Mouse (Mus musculus) adrenal gland, adult 2 months (tissue): ENCODE data around the gene Gpr45. TPM values are rescaled to one million over a fixed set of nuclear protein-coding genes. Genes with fewer than 3 reads are reported as not detected.
"Not testable (repeated sequence)": the region's sequence is repeated elsewhere in the genome, so short reads cannot be mapped to it uniquely, and the experiment has no call there.

Source experiments
- DNase-seq: peaks from one replicate; pipeline ENCODE4 v3.0.0; 2021
- long read RNA-seq: library from polyadenylated mRNA; stranded (forward); transcript quantifications from one replicate; pipeline ENCODE4 v2.0.0, GENCODE M21; 2021
- polyA plus RNA-seq: library from polyadenylated mRNA; depleted of rRNA; stranded (reverse); fragments of >200 nt; gene quantifications from 2 replicates; pipeline ENCODE4 v1.2.3, GENCODE M21; 2012; rRNA removed
- total RNA-seq, 2 experiments: library from RNA; stranded (reverse); gene quantifications; 2 replicates each; pipeline ENCODE4 v1.2.3; 2021

Gene Gpr45
- total RNA-seq (1 to 10 TPM; 1.3 to 5.3 TPM), polyA plus RNA-seq (1.0 and 1.8 TPM in 2 replicates)
- long read RNA-seq, partial matches to known transcripts = 0 of 2 reads
- long read RNA-seq, other reads (novel, unspliced or antisense) = 1 of 2 reads

DNA sequence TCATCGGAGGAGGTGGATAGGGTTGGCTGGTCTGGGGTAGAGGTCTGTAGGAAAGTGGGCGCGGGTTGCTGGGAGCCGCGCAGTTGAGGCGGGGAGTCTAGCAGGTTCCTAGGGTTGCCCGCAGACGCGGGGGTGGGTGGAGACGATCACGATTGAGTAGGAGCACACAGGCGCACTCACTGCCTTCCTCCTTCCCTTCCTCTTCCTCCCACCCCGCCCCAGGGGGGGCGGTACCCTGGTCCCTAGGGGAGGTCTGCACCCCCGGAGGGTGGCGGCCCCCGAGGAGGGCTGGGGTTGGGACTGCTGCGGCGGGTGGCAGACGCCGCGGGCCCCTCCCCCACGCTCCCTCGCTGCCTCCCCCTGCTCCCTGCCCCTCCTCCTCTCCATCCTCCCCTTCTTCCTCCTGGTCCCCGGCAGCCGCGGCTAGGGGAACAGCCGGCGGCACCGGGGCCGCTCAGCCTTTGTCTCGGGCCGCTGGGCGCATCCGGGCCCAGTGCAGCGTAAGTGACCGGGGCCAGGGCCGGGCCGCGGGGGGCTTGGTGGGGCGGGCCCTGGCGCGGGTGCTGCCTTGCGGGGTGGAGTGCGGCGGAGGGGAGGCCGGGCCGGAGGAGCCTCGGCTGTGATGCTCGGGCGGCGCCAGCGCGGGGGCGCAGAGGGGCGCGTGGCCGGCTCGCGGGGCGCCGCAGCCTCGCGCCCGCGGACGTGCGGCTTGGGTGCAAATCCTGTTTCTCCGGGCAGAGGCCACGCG lies at the start of gene Gpr45:
Gene Gpr45, plus strand, starts transcription at position 139 of the 748 bp plus-strand sequence.
- peak; percentile 38 for DNase-seq

DNA sequence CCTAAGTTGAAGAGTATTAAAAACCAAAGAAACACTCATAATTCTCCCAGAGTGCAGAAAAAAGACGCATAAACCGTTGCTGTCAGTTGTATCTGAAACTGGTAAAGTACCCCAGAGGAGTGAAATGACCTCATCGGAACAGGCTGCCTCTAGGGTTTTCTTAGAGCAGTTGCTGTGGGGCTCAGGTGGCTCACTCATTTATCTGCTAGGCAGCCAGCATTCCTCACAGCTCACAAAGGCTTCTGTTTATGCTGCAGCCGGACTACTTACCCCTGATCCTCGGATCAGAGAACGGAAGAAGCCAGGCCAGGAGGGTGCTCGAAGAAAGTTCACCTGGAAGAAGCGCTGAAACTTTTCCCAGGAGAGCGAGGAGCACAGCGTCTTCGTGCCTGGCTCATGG lies 47.5 kb upstream of the Gpr45 start:
- DNase-seq = no peak

DNA sequence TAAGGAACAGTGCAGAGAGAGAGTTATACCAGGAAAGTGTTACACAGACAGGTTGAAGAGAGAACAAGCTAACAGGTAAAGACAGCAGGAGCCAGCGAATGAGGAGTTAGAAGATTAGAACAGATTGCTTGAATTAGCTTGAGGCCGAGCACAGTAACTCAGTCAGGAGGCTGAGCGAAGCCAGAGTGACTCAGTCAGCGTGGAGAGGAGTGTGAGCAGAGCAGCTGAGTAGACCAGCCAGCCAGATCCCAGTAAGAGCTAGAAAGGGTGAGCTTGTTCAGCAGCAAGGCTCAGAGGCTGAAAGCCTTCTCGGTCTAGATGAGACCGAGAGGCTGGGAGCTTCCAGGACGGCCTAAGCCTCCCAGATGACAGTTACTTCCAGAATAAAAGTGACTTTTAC lies 46.0 kb upstream of the Gpr45 start:
- DNase-seq = no peak

- DNase-seq = no peak
These were observed 45.5 kb upstream of the Gpr45 start for GRCm38 (mm10) chr1:42907153-42907552.

DNA sequence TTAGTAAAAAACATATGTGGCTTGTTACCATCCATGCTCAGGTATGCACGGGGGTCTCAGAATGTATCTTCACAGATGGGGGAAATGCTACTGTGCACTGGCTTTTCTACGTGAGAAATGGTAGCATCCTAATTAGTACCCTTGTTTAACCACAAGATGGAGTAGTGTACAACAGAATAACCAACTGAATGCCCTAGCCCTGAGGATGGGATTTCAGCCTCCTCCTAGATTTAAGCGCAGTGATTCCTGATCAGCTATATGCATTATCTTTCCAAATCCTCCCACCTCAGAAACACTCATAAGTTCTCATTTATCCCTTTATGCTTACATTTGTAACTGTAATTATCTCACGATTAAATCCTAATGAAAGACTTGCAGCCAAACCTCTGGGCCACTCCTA lies 37.6 kb upstream of the Gpr45 start:
- no peak for DNase-seq

- DNase-seq = no peak
These were observed 36.0 kb upstream of the Gpr45 start for GRCm38 (mm10) chr1:42916719-42917118.

DNA sequence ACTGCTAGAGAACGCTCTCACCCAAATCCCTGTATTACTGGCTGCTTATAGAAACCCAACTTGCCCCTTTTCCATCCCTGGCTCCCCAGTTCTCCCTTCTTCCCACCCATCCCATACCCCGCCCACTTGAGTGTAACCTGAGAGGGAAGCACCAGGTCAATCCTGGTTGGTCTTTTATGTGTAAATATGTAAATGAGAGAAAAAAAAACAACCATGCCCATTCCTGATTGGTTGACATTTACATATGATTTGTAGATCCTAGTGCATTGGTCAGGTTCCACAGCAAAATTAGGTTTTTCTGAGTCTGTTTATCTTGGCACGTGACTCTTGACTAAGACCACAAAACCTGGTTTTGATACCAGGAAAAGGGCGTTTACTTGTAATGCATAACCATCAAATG lies 34.8 kb upstream of the Gpr45 start:
- DNase-seq = no peak

DNA sequence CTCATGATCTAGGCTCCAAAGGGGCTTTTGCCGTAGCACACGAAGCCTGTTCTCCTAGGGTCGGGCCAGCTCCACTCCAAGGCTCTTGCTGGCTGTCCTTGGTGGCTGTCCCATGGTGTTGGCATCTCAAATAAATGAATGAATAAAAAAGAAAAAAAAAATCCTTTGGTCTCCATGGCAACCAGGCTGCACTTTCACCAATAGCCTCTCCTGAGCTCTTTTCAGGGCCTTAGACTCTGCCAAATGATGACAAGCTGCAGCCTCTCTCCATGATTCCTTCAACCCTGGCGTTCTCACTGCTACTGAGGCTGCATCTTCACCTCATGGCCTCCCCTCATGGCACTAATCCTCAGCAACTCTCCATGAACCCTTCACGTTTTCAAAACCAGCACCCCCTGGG lies 28.7 kb upstream of the Gpr45 start:
- DNase-seq = no peak

- no peak for DNase-seq
These were observed 19.1 kb upstream of the Gpr45 start for GRCm38 (mm10) chr1:42933613-42934012.

DNA sequence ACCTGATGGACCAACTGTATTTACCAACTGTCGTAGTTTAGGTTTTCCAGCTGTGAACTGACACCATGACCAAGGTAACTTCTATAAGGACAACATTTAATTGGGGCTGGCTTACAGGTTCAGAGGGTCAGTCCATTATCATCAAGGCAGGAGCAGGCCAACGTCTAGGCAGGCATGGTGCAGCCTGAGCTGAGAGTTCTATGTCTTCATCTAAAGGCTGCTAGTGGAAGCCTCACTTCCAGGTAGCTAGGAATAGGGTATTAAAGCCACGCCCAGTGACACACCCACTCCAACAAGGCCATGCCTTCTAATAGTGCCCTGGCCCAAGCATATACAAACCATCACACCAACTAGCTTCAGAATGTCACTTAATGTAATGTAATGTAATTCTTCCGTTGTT lies 4.2 kb upstream of the Gpr45 start:
- DNase-seq = no peak

GRCm38 (mm10) chr1:42953482-42953822 lies 780 bp downstream of the Gpr45 start:
- no peak for DNase-seq

DNA sequence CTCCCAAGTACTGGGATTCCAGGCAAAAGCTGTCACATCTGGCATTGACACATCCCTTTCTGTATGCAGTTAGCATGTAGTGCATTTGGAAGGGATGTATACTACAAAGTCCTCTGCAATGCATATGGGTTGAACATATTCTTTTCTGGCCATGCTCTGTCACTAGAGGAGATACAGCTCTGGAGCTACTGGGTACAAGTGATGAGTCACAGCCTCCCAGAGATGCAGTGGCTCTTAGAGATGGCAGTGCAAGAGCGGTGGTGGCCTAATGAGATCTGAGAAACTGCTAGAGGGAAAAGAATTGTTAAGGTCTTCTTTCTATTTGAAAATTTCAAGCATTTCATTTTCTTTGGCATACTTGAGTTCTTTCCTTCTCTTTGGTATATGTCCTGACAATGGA lies 4.2 kb downstream of the Gpr45 start:
- DNase-seq = no peak

GRCm38 (mm10) chr1:42983082-42983771 lies 30.6 kb downstream of the Gpr45 start:
- DNase-seq = no peak

- no peak for DNase-seq
These were observed 31.4 kb downstream of the Gpr45 start for GRCm38 (mm10) chr1:42984119-42984518.

DNA sequence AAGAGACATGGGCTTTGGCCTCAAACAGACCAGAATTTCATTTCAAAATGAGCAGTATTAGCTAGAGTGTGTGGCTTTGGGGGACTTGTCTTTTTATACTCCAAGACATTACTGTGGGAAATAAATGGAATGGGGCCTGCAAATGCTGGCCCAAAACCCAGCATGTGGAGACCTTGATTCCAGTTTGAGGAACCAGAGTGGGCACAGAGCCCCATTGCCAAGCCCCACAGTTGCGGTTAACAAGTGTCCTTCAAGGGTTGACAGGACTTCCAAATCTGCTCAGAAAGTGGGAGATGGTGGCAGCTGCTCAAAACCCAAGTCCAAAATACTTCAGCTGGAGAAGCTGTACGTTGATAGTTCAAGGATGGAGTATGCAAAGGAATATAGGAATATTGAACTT lies 36.3 kb downstream of the Gpr45 start:
- DNase-seq = peak; percentile 58

GRCm38 (mm10) chr1:43006051-43006514 lies 53.4 kb downstream of the Gpr45 start:
- no peak for DNase-seq

DNA sequence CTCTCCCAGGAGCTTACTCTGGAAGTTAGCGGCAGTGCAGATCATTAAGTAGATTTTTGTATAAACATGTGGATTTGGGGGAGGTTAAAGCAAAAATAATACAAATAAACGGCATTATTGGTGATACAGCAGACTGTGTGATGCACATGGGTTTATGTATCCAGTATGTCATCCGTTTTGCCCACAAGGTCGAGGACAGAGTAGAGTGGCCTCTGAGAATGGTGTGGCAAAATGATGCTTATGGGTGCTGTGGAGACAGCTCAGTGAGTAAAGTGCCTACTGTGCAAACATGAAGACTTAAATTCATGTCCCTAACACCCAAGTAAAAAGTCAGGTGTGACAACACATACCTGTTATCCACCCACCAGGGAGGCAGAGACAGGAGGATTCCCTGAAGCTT lies 53.9 kb downstream of the Gpr45 start:
- no peak for DNase-seq

GRCm38 (mm10) chr1:43010461-43010860 lies 57.8 kb downstream of the Gpr45 start:
- no peak for DNase-seq

DNA sequence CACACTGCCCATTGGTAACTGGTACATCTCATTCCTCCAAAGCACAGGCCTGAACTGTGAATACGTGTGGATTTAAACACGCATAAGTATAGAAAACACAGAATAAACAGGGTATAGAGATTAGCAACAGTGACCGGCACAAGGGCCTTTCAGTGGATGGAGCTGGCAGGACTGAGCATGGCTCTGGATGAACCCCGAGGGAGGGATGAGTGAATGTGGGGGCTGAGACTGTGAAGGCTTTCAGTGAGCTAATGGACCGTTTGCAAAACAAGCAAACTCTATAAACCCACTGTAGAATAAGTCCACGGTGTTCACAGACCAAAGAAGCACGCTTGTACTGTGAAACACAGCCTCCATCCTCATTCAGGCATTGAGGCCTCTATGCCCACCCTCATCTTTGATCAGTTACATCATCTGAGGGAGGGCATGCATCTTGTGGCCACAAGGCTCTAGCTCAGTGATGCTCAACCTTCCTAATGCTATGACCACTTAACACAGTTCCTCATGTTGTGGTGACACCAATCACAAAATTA lies 62.5 kb downstream of the Gpr45 start:
- DNase-seq = not testable (repeated sequence)

- DNase-seq = no peak
These were observed 83.3 kb downstream of the Gpr45 start for GRCm38 (mm10) chr1:43036014-43036413.

GRCm38 (mm10) chr1:43042271-43042670 lies 89.6 kb downstream of the Gpr45 start:
- no peak for DNase-seq

DNA sequence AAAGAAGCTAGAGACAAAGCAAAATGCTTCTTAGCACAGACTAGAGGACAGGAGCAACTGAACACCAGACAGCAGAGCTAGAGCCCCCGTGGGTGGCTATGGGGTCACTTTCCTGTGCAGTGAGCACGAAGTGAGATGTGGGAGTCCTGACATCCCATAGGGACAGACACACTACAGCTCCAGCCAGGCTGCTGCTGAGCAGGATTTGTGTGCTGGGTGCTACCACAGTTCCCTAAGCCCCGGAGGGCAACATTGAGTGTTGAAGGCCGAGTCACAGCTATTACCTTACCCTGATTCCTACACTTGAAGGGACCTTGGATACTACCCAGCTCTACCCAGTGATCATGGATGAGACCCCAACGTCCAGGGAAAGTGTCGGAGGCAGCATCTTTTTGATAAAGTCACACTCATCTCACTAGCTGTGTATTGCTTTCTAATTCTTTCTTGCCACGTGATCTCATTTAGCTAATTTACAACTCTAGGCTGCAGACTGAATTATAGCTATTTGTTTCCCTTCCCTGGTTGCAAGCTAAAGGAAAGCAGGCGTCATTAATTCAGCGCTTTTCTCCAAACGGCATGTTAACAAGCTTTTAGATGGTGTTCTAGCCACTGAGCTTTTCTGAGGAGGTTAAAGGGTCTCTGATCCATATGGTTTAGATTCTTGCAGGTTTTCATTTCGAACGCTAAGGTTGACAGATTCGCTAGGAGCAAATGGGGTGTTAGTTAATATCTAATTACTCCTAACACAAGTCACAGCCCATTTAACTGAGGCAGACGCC lies 92.7 kb downstream of the Gpr45 start:
- DNase-seq = no peak
